In the genomic region with DNA sequence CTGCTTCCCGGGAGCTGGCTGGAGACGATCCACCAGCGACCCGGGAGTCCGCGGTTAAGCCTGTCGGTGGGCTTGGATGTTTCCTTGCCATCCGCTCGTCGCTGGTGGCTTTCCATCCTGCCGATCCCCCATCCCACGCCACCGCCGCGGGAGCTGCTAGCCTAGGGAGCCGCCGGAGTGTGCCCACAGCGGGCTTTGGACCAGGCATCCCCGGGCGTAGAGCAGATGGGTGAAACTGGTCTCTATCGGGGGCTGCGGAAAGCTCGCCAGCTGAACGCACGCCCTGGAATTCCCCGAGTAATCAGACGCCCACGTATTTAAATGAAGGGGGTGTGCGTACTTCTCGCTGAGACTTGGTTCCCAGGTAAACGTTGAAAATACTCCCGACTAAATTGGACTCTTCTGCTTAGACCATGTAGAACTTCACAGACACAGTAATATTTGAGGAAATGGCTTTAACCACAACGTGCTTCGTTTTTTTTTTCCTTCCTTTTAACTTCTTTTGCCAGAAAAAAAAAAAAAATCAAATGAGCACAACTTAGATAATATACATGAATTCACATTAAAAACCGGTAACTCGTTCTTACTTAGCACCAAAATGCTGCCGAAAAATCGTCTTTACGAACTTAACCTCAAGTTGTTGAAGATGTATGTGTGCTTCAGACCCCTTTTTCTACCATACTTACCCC, we compare ENCODE assay signal across 8 mouse cellular contexts. TPM values are rescaled to one million over a fixed set of nuclear protein-coding genes. Genes with fewer than 3 reads are reported as not detected.
DNase-seq lines count a peak whose midpoint lies in the region; ATAC-seq and TF ChIP-seq lines count a peak whose summit lies in the region.

No protein-coding gene starts in this region.

- peak; percentile 65 for DNase-seq in brain, embryonic 14.5 days (ENCODE audit: low read depth)
- peak; percentile 64 to 77 for DNase-seq in kidney, postnatal 4 days
- peak; percentile 61 for DNase-seq in liver, postnatal 0 days
- DNase-seq in thymus, postnatal 14 days, result peak; percentile 65

- peak overlapping the region; percentile 88 for H3K4me3 ChIP-seq in ES-Bruce4 (ENCODE audit: low read depth, low read length)
- peak overlapping the region; percentile 83 for H3K4me3 ChIP-seq in forebrain, embryonic 12.5 days (replicated peaks)
- H3K4me3 ChIP-seq in heart, embryonic 16.5 days (ENCODE audit: low read length), result peak overlapping the region; percentile 95
- peak overlapping the region; percentile 98 for H3K4me3 ChIP-seq in liver, postnatal 0 days (ENCODE audit: low read depth, low read length)
- peak overlapping the region; percentile 67 for H3K4me3 ChIP-seq in neural tube, embryonic 14.5 days (ENCODE audit: low read depth, low read length)

- H3K4me1 ChIP-seq in ES-Bruce4 (ENCODE audit: control insufficient read depth, insufficient read depth, low read length), result peaks cover 2% of the 10 kb centered on the region
- H3K4me1 ChIP-seq in forebrain, embryonic 12.5 days, result peaks cover 14% of the 10 kb centered on the region
- H3K4me1 ChIP-seq in heart, embryonic 16.5 days (ENCODE audit: control insufficient read depth, insufficient read depth, low read length), result peaks cover 17% of the 10 kb centered on the region
- H3K4me1 ChIP-seq in liver, postnatal 0 days (ENCODE audit: insufficient read depth), result peaks cover 24% of the 10 kb centered on the region
- H3K4me1 ChIP-seq in neural tube, embryonic 14.5 days (ENCODE audit: control insufficient read depth, insufficient read depth, low read length), result peaks cover 11% of the 10 kb centered on the region; the same call in 1 of the 2 replicates

- H3K9me3 ChIP-seq in ES-Bruce4 (replicated peaks; ENCODE audit: control insufficient read depth, insufficient read depth, low read length, poor library complexity, severe bottlenecking), result no peaks in the 10 kb centered on the region
- H3K9me3 ChIP-seq in forebrain, embryonic 12.5 days, result no peaks in the 10 kb centered on the region
- no peaks in the 10 kb centered on the region for H3K9me3 ChIP-seq in heart, embryonic 16.5 days (replicated peaks; ENCODE audit: control insufficient read depth, low read length)
- H3K9me3 ChIP-seq in liver, postnatal 0 days (ENCODE audit: low read length), result no peaks in the 10 kb centered on the region
- H3K9me3 ChIP-seq in neural tube, embryonic 14.5 days (ENCODE audit: control insufficient read depth, low read length), result no peaks in the 10 kb centered on the region

- no peak for TF ChIP-seq POLR2A in ES-Bruce4 (IDR thresholded peaks at IDR 0.05; ENCODE audit: insufficient read depth, low read length)
- no peak for TF ChIP-seq POLR2A in brain, embryonic 14.5 days (IDR thresholded peaks at IDR 0.05; ENCODE audit: borderline replicate concordance, extremely low read depth, insufficient read depth, insufficient read length, poor library complexity, severe bottlenecking)

- peak overlapping the region; percentile 75 for H3K4me2 ChIP-seq in forebrain, embryonic 12.5 days
- peak overlapping the region; percentile 81 for H3K4me2 ChIP-seq in heart, embryonic 16.5 days (ENCODE audit: low read depth, low read length)
- peak overlapping the region; percentile 82 for H3K4me2 ChIP-seq in liver, postnatal 0 days (ENCODE audit: low read depth, low read length)
- peak overlapping the region; percentile 73 for H3K4me2 ChIP-seq in neural tube, embryonic 14.5 days (ENCODE audit: low read depth, low read length)

- TF ChIP-seq EP300 in ES-Bruce4 (IDR thresholded peaks at IDR 0.05; ENCODE audit: insufficient read depth, low read depth, low read length), result no peak
- TF ChIP-seq EP300 in liver, postnatal 0 days (IDR thresholded peaks at IDR 0.05; ENCODE audit: low read depth), result no peak

- no peak for TF ChIP-seq CTCF in ES-Bruce4 (IDR thresholded peaks at IDR 0.05; ENCODE audit: low read depth, low read length)
- TF ChIP-seq CTCF in brain, embryonic 14.5 days (IDR thresholded peaks at IDR 0.05; ENCODE audit: borderline replicate concordance, extremely low read depth, insufficient read depth, insufficient read length), result no peak
- TF ChIP-seq CTCF in liver, postnatal 0 days (IDR thresholded peaks at IDR 0.05; ENCODE audit: low read depth), result no peak

- 5% methylated on average over 39 of the region's 39 CpGs for WGBS in forebrain, embryonic 12.5 days
- 3% methylated on average over 39 of the region's 39 CpGs for WGBS in heart, embryonic 16.5 days
- WGBS in liver, postnatal 0 days (ENCODE audit: insufficient replicate concordance), result 3% methylated on average over 38 of the region's 39 CpGs
- WGBS in neural tube, embryonic 14.5 days, result 5% methylated on average over 39 of the region's 39 CpGs

- H3K27me3 ChIP-seq in ES-Bruce4 (ENCODE audit: control insufficient read depth, insufficient read depth, low read length, poor library complexity, severe bottlenecking), result no peaks in the 10 kb centered on the region
- peaks cover 4% of the 10 kb centered on the region; the same call in 1 of the 2 replicates for H3K27me3 ChIP-seq in forebrain, embryonic 12.5 days
- H3K27me3 ChIP-seq in heart, embryonic 16.5 days (ENCODE audit: control insufficient read depth, insufficient read depth, low read length), result no peaks in the 10 kb centered on the region
- H3K27me3 ChIP-seq in liver, postnatal 0 days (ENCODE audit: insufficient read depth, low read length), result no peaks in the 10 kb centered on the region
- no peaks in the 10 kb centered on the region for H3K27me3 ChIP-seq in neural tube, embryonic 14.5 days (ENCODE audit: control insufficient read depth, insufficient read depth, low read length)

- H3K9ac ChIP-seq in ES-Bruce4 (ENCODE audit: low read depth, poor library complexity, severe bottlenecking), result peak overlapping the region; percentile 94
- H3K9ac ChIP-seq in forebrain, embryonic 12.5 days, result peak overlapping the region; percentile 85
- H3K9ac ChIP-seq in heart, embryonic 16.5 days (ENCODE audit: low read length), result peak overlapping the region; percentile 94
- peak overlapping the region; percentile 95 for H3K9ac ChIP-seq in liver, postnatal 0 days (replicated peaks)
- peak overlapping the region; percentile 75 for H3K9ac ChIP-seq in neural tube, embryonic 14.5 days (replicated peaks; ENCODE audit: low read depth, low read length)

- peaks cover 4% of the 10 kb centered on the region; the same call in 1 of the 2 replicates for H3K36me3 ChIP-seq in ES-Bruce4 (ENCODE audit: control insufficient read depth, insufficient read depth, low read length, poor library complexity, severe bottlenecking)
- peaks cover 6% of the 10 kb centered on the region for H3K36me3 ChIP-seq in forebrain, embryonic 12.5 days (replicated peaks)
- no peaks in the 10 kb centered on the region for H3K36me3 ChIP-seq in heart, embryonic 16.5 days (ENCODE audit: control insufficient read depth, insufficient read depth)
- H3K36me3 ChIP-seq in liver, postnatal 0 days (replicated peaks; ENCODE audit: insufficient read depth, low read length), result peaks cover 14% of the 10 kb centered on the region
- no peaks in the 10 kb centered on the region for H3K36me3 ChIP-seq in neural tube, embryonic 14.5 days (ENCODE audit: control insufficient read depth, insufficient read depth, low read length)

- ATAC-seq in forebrain, embryonic 12.5 days (ENCODE audit: low FRiP score), result no peak
- ATAC-seq in heart, embryonic 16.5 days (replicated peaks; ENCODE audit: extremely low read depth, insufficient read depth, low FRiP score), result peak; percentile 5
- peak; percentile 14 for ATAC-seq in liver, postnatal 0 days
- peak; percentile 16 for ATAC-seq in neural tube, embryonic 14.5 days (ENCODE audit: low read depth)

- no peak overlapping the region for H3K27ac ChIP-seq in ES-Bruce4 (ENCODE audit: insufficient read depth, low read length)
- peak overlapping the region; percentile 94 for H3K27ac ChIP-seq in forebrain, embryonic 12.5 days
- H3K27ac ChIP-seq in heart, embryonic 16.5 days (ENCODE audit: low read length), result peak overlapping the region; percentile 96
- H3K27ac ChIP-seq in liver, postnatal 0 days (ENCODE audit: low read depth), result peak overlapping the region; percentile 99
- H3K27ac ChIP-seq in neural tube, embryonic 14.5 days (ENCODE audit: low read depth, low read length), result peak overlapping the region; percentile 87

RNA-seq across cellular contexts. Expression of a gene that starts 2.2 kb away (rescaled TPM):
- polyA plus RNA-seq in ES-Bruce4 (2011; ENCODE audit: insufficient read depth, insufficient read length, low read depth, missing spikeins), result 39.1 and 43.2 TPM in 2 replicates
- polyA plus RNA-seq in brain, embryonic 14.5 days (2012; rRNA removed), result 17.0 and 19.0 TPM in 2 replicates
- polyA plus RNA-seq in forebrain, embryonic 12.5 days (2016; fragmentation: Nextera tagmentation; extraction: Ambion mirVana), result 50.7 and 50.8 TPM in 2 replicates
- 41.8 and 49.1 TPM in 2 replicates for polyA plus RNA-seq in heart, embryonic 16.5 days (2015; fragmentation: Nextera tagmentation; extraction: Ambion mirVana)
- 20.9 and 22.9 TPM in 2 replicates for polyA plus RNA-seq in liver, postnatal 0 days (2015; fragmentation: Nextera tagmentation; extraction: Ambion mirVana)
- polyA plus RNA-seq in neural tube, embryonic 14.5 days (2014; fragmentation: Nextera tagmentation; extraction: Ambion mirVana), result 34.5 and 40.9 TPM in 2 replicates

RNA-seq across cellular contexts. Expression of a gene that starts 13.0 kb away (rescaled TPM):
- polyA plus RNA-seq in ES-Bruce4 (2011; ENCODE audit: insufficient read depth, insufficient read length, low read depth, missing spikeins), result 17.1 and 30.1 TPM in 2 replicates
- polyA plus RNA-seq in brain, embryonic 14.5 days (2012; rRNA removed), result 41.1 and 46.6 TPM in 2 replicates
- 63.0 and 64.4 TPM in 2 replicates for polyA plus RNA-seq in forebrain, embryonic 12.5 days (2016; fragmentation: Nextera tagmentation; extraction: Ambion mirVana)
- 39.6 and 45.5 TPM in 2 replicates for polyA plus RNA-seq in heart, embryonic 16.5 days (2015; fragmentation: Nextera tagmentation; extraction: Ambion mirVana)
- 10.1 and 11.8 TPM in 2 replicates for polyA plus RNA-seq in liver, postnatal 0 days (2015; fragmentation: Nextera tagmentation; extraction: Ambion mirVana)
- polyA plus RNA-seq in neural tube, embryonic 14.5 days (2014; fragmentation: Nextera tagmentation; extraction: Ambion mirVana), result 78.1 and 80.3 TPM in 2 replicates
